Mouse (Mus musculus): ENCODE data around the gene Tmem79. TPM values are rescaled to one million over a fixed set of nuclear protein-coding genes. Genes with fewer than 3 reads are reported as not detected.
A peak's percentile ranks its signal among the peaks of the same experiment; 100 is the strongest.
"Not testable (repeated sequence)": the region's sequence is repeated elsewhere in the genome, so short reads cannot be mapped to it uniquely, and the experiment has no call there.

Gene Tmem79
- total RNA-seq, 2 experiments from 2014 or later, result 3.1 to 3.9 TPM

DNA sequence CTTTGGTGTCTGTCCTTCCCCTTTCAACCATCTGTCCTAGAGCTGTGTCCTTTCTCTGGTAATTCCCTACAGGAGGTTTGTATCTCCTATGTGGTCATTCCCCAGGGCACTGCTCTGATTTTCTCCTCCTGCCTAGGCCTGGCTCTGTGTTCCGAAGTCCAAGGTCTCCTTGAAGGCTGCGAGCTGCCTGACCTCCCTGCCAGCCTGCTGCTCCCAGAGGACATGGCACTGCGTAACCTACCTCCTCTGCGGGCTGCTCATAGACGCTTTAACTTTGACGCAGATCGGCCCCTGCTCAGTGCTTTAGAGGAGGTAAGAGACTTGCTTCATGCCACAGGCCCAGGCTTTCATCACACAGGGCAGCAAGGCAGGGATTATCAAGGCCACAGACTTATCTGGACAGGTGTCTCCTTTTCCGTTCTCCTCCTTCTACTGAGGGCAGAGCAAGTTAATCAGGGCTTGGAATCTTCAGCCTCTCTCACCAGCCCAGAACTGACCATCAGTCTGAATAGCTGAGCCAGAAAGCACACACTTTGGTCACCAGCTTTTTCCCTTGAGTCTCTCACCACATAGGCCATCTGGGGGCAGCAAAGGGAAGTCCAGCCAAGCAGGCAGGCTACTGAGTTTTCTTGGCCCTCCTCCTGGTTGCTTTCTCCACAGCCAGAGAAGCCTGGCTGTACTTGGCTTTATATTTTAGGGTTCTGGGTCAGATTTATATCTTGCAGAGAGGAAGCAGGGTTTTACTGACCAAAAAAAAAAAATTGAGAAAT is 18.6 kb upstream of the Tmem79 start:
- peak; percentile 51 for DNase-seq (ENCODE audit: low spot score)

DNA sequence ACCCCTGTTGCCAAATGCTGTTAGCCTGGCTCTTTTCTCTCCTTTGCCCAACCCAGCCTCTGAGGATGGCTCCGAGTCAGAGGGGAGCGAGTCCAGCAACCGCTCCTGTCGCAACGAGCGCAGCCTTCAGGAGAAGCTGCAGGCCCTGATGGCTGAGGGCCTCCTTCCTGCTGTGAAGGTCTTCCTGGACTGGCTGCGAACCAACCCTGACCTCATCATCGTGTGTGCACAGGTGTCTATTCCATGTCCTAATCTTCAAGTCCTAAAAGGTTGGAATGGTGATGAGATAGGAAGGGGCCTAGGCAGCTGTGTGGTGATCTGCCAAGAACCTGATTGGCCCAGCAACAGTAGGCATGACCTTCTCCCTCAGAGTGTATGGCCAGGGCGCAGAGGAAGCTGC is 17.0 kb upstream of the Tmem79 start:
- no peak for DNase-seq (ENCODE audit: low spot score)

DNA sequence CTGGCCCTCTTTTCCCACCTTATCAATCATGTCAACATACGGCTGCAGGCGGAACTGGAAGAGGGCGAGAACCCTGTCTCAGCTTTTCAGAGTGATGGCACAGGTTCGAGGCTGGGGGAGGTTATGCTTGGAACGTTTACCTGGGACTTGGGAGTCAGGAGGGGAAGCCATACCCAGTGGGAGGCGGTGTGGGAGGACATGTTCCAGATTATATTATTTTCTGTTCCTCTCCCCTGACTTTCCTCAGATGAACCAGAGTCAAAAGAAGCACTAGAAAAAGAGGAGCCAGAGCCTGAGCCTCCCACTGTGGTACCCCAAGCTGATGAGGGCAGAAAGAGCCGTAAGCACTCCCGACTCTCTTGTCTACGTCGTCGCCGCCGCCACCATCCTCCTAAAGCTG is 14.8 kb upstream of the Tmem79 start:
- DNase-seq (ENCODE audit: low spot score), result no peak

DNA sequence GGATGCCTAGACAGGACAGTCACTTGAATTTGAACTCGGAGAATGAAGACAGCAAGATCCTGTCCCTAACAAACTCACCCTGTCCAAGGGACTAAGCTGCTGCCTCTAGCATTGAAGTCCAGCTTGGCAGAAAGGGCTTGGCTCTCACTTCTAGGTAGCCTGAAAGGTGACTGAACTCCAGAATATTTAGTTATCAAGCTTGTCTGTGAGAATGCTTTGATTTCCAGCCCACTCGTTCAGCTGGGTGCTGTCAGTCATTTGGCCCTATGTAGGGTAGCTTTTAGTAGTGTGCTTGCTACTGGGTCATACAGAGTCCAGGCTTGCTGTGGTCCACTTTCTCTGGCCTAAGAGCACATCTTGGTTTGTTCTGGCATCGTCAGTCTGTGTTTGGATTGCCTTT is 3.1 kb upstream of the Tmem79 start:
- DNase-seq (ENCODE audit: low spot score), result peak; percentile 35

DNA sequence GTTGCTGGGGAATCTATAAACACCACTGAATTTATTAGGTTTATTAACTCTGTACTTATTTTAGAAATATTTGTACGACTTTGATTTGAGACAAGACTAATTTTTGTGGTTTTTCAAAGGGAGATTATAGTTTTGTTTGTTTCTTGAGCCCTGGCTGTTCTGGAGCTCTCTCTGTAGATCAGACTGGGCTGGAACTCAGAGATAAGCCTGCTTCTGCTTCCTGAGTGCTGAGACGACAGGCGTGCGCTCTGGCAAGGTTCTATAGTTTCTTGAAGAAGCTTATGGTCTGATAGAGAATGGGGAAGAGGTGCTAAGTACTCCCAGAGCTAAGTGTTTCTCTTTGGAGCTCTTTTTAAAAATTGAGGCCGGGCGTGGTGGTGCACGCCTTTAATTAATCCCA is 2.4 kb upstream of the Tmem79 start:
- DNase-seq (ENCODE audit: low spot score), result no peak

DNA sequence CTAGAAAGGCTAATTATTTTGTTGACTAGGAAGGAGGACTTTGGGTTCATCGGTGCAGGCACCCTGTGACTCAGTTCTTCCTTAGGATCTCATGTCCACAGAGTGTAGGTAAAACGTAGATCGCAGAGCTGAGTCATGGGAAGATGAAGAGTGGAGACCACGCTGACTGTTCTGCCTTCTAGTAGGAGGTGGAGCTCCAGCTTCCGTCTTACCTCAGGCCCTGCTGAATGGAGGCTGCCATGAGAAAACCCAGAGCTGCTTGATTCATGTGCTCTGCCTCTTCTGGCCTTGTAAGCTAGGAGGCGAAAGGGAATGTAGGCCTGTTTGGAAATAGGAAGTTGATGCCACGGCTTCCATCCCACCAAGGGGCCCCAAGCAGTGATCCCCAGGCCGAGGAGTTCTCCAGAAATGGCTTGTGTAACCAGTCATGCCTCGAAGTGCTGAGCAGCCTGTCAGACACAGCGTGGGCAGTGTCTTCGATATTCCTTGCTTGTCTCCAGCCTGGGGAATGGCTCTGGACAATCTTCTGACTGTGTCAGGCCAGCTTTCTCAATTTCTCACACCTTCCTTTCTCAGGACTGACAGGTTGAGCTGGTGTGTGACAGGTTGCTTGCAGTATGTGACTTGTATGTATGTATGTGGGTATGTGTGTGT is 1.5 kb upstream of the Tmem79 start:
- no peak for DNase-seq (ENCODE audit: low spot score)

DNA sequence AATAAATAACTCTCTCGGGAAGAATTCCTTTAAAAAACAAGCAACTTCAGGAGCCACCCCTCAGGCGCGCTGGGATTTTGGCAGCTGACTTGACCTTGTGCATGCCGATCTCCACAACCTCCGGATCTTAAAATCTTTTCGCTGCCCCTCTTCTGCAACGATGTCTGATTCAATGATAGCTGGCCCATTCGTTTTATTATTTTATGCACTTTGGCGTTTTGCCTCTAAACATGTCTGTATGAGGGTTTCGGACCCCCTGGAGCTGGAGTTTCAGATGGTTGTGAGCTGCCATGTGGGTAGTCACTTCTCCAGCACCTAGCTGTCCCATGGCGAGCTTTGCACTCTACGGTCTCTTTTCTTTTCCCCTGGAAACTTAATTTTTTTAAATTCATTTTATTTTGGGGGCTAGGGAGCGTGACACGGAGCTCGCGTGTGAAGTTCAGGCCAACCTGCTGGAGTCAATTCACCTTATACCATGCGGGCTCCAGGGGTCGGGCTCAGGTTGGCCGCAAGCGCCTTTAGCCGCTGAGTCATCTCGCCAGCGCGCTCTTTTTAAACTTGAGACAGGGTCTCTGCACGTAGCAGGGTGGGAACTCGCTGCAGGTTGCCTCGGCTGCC is 403 bp downstream of the Tmem79 start:
- no peak for DNase-seq (ENCODE audit: low spot score)

DNA sequence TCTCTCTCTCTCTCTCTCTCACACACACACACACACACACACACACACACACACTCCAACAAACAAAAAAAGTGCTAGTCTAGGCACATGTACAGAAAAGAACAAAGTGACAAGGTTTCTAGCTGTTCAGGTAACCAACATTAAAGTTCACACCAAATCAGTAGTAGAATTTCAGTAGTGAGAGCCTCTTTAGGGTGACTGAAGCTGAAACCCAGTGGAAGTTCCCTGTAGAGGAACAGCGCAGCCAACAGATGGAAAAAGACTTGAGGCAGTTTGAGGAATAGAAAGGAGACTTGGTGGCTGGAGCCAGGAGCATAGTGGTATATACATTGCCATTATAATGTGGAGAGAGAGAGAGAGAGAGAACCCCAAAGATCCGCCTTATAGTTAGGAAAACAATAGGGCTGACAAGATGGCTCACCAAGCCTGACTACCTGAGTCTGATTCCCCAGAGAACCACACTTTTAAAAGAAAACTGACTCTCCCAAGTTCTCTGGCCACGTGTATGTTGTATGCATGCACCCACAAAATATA is 979 bp downstream of the Tmem79 start:
- DNase-seq (ENCODE audit: low spot score), result no peak

DNA sequence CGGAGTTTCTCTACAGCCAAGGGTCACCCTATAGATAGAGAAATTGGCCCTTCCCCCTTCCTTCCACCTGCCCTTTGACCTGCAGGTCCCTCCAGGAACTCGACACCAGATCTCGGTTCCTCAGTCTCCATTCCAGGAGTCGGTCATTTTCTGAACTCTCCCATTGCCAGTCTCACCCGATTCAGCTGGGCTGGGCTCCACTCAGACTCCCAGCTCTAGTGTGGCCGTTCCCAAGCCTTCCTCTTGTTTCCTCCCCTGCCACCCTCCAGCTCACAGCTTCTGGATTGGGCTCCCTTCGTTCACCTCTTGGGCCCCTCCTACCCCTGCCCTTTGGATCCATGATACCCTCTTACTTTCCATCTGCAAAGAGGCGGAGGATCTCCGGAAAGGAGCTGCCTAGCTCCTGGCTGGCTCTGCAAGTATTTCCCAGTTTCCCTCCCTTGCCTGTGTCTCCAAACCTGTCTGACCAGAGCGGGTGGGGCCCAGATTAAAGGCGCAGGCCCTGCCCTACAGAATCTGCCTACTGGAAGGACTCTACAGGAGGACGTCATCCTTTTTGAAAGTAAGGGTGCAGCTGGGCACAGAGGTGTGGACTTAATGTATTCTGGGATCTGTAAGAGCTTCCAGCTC is 1.8 kb downstream of the Tmem79 start:
- DNase-seq (ENCODE audit: low spot score), result no peak

DNA sequence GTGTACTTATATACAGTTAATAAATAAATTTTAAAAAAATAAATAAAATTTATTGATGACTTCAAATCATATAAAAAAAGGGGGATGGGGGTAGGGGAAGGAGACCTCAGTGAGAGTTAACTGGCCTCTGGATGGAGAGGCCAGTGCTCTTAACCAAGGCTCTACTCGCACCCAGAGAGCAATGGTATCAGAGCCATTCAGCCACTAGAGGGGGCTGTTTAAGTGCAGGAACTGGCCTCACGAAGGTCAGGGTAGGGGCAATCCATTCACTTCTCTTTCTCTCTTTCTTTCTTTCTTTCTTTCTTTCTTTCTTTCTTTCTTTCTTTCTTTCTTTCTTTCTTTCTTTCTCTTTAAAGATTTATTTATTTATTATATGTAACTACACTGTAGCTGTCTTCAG is 4.7 kb downstream of the Tmem79 start:
- DNase-seq (ENCODE audit: low spot score), result peak; percentile 63

DNA sequence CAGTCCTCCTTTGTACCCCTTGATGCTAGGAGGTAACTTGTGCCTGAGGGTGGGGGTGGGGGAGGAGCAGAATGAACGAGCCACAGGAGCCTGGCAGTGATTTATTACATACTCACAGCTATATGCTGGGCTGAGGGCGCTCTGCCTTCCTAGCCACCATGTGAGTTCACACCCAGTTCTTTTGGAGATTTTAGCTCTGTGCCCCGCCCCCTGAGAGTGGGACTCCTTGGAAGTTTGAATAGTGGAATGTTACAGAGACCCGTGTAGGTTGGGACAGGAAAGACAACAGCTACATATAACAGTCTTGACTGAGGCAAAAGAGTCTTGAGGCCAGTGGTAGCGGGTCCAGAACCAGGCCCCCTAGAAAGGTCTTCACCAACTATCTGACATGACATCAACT is 7.0 kb downstream of the Tmem79 start:
- no peak for DNase-seq (ENCODE audit: low spot score)

DNA sequence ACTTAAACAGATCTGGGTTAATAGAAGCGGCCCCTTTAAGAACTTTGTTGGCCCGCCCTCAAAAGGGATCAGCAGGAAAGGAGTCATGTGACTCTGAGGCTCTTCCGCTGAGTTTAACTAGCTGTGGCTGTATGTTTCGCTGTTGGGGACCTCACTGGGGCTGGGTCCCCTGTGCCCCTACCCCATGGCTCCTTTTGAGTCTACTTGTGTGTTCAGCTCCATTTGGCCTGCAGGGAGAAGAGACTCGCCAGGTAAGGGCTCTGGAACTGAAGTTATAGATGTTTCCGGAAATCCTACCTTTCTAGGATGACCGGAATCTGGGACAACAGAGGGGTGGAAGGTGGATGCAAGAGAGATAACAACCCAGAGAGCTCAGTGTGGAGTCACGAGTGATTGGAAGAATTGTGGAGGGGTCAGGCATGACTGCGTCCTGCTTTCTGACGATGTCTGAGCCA is 11.0 kb downstream of the Tmem79 start, which contains the start of gene Glmp:
TSS of gene Glmp (plus strand) at position 73 of the 455 bp plus-strand sequence.
- DNase-seq (ENCODE audit: low spot score), result peak; percentile 67

DNA sequence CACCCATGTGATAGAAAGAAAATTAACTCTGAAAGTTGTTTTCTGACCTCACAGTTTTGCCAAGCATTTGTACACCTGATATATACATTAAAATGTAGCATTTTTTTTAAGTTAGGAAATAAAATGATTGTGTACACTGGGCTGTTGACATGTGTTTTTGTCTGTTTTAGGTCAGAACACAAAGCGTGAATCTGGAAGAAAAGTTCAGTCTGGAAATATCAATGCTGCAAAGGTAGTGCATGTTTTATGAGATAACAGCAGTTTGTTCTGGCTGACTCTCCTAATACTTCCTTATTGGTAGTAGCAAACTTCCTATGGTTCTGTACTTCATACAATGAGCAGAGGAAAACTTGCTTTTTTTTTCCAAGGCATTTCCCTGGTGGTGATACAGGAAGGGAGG is 36.8 kb downstream of the Tmem79 start:
- no peak for DNase-seq (ENCODE audit: low spot score)

DNA sequence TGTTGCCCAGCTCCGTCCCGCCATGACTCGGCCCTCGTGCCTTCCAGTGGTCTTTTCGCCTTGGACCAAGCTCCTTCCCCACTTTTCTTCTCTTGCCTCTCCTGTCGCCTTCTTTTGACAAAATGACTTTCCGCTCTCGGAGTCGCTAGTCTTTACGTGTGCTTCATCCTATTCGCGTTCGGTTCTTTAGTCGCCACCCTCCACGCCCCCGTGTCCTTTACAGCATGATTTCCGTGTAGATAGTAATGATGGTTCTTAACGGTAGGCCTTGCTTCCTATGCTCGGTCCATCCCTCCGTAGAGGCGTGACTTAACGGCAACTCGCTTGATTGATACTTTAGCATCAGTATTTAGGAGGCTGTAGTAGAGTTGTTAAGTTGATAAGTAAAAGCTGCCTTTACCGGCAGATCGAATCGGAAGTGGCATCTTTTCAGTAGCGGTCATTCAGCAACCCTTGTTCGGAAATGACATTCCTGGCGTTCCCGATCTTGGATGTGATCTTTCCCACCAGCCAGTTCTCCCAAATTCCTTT is 38.6 kb downstream of the Tmem79 start:
- DNase-seq (ENCODE audit: low spot score), result no peak

DNA sequence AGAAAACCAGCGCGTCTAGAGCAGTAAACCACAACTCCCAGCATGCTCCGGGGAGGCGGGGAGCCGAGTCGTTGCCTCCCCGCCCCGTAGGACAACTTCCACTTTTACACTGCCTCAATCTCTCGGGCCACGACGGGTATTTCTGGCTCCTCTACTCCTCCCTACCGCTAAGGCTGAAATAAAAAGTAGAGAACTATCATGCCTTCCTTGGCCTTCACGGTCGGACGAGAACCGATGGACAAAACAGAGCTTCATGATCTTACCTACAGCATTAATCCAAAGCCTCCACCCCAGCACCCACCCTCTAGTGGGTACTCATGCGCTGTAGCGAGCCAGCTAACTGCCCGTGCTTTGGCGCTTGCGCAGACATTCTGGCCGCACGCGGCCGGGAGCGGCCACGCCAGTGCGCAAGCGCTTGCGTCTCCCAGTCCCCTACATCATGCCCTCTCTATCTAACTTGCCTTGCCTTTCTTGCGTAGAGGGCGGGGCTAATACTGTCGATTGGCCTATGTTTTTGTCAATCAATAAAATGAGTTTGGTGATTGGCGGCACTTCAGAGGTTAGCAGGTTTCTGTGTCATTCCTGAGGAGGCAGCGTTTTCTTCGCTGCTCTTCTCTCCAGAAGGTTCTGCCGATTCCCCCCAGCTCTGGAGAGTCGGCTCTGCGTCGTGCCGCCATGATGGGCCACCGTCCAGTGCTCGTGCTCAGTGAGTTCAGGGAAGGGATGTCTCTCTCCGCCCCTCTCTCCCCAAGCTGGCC is 39.2 kb downstream of the Tmem79 start, which contains the start of the genes Tsacc and Cct3:
TSS of gene Tsacc (minus strand) at position 439 of the 758 bp plus-strand sequence.
TSS of gene Cct3 (plus strand) at position 556 of the 758 bp plus-strand sequence.
- peak; percentile 98 for DNase-seq (ENCODE audit: low spot score)

DNA sequence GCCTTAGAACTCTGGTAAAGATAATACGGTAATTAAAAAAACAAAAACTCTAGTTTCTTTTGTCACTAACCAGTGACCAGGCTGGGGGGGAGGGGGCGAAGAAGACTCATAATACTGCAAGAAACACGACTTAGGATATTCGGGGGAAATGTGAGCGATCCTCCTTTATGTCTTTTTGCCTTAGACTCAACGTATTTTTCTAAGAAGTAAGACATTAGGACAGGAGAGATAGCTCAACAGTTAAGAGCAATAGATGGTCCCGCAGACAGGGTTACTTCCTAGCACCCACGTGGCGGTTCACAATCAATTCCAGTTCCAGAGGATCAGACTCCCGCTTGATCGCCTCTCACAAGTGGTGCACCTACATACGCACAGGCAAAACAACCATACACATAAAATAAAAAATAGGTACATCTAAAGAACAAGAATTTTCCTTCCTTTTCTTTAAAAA is 39.8 kb downstream of the Tmem79 start:
- DNase-seq (ENCODE audit: low spot score), result no peak

DNA sequence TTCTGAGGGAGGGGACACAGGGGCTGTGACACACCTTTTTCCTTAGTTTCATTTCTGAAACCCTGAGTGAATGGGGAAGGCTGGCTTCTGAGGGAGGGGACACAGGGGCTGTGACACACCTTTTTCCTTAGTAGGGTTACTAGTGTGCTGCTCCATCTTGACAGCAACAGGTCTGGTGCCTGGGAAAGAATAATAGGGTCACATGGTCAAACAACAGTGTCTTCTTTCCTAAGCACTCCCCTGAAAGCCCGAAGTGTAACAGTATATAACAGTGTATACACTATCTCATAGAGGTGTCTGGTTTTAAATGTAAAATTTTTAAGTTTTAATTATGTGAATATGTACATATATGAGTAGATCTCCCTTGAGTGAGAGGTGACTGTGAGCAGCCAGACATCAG is 40.7 kb downstream of the Tmem79 start:
- not testable (repeated sequence) for DNase-seq (ENCODE audit: low spot score)

DNA sequence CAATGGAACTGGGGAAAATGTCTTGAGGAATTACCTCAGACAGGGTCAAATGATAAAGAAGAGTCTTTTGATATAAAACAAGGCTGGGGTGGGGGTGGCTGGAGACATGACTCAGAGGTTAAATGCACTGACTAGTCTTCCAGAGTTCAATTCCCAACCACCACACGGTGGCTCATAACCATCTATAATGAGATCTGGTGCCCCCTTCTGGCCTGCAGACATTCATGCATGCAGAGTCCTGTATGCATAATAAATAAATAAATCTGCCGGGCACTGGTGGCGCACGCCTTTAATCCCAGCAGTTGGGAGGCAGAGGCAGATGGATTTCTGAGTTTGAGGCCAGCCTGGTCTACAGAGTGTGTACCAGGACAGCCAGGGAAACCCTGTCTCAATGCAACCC is 44.0 kb downstream of the Tmem79 start:
- peak; percentile 18 for DNase-seq (ENCODE audit: low spot score)

DNA sequence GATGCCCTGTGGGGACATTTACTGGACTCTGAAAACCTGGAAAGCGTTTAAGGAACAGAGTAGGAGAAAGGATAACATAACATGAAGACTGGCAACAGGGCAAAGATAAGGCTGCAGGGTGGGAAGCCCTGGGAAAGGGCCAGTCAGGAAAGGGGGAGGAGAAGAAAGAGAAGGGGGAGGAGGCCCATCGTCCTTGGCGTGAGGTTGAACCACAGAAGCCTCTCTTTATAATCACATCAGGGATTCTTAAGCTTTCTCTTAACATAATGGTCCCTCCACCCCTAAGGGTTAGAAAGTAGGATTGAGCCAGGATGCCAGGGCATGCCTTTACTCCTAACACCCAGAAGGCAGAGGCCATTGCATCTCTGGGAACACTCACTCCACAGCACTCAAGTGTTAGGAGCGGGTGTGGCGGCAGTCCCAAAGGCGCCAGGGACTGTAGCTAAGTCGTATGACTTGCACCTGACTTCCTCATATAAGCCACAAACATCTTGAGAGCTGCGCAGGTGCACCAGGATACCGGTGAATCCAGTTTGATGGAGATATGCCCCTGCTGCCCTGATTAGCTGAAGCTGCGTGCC is 47.7 kb downstream of the Tmem79 start:
- DNase-seq (ENCODE audit: low spot score), result not testable (repeated sequence)

DNA sequence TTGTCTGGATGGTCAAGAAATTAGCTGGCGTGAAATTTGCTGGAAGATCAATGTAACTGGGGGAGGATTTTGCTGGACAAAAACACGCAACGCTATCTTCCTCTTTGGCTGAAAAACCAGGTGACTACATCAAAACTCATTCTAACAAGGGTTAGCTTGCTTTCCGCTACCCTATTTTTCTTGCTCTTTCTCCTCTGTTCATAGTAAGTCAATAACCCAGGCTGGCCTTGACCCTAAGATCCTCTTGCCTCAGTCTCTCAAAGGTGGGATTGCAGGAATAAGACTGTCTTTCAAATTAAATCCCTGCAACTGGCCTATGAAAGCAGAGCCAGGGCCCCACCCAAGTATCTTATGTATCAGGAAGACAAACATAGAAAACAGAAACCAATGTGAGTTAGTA is 48.8 kb downstream of the Tmem79 start, which contains the start of gene Gm38392:
TSS of gene Gm38392 (minus strand) at position 101 of the 400 bp plus-strand sequence.
- no peak for DNase-seq (ENCODE audit: low spot score)

Measured in gastrocnemius, adult 18-20 months (tissue).